Mouse (Mus musculus) layer of hippocampus, postnatal 36 days (tissue): ENCODE results near the gene Pter. TPM values are rescaled to one million over a fixed set of nuclear protein-coding genes. Genes with fewer than 3 reads are reported as not detected.

Experiments
- DNase-seq, 2 experiments: peaks; one replicate each; pipeline ENCODE4 v3.0.0; 2022
- total RNA-seq, 2 experiments: library from RNA; stranded (reverse); gene quantifications; 2 replicates each; pipeline ENCODE4 v1.2.3; 2021

The Pter gene
- 1 to 10 TPM in 1 of 2 experiments, under 1 TPM in 1; 0.99 to 1.1 TPM for total RNA-seq

- peak; percentile 43 to 47 for DNase-seq
Observed at GRCm38 (mm10) chr2:12923804-12924591, at the start of gene Pter. TSS of gene Pter (plus strand) at chr2:12924041.

GRCm38 (mm10) chr2:12874232-12874631 lies 49.6 kb upstream of the Pter start:
- DNase-seq, result no peak

- DNase-seq, result no peak
Observed at GRCm38 (mm10) chr2:12879492-12879891, 44.3 kb upstream of the Pter start.

GRCm38 (mm10) chr2:12881009-12881408 lies 42.8 kb upstream of the Pter start:
- DNase-seq, result no peak

GRCm38 (mm10) chr2:12883276-12883914 lies 40.4 kb upstream of the Pter start:
- peak; percentile 67 to 73 for DNase-seq

GRCm38 (mm10) chr2:12887015-12887414 lies 36.8 kb upstream of the Pter start:
- DNase-seq, result no peak

- DNase-seq, result no peak
Observed at GRCm38 (mm10) chr2:12905786-12906185, 18.1 kb upstream of the Pter start.

- no peak for DNase-seq
Observed at GRCm38 (mm10) chr2:12925643-12926042, 1.8 kb downstream of the Pter start.

GRCm38 (mm10) chr2:12930338-12930737 lies 6.5 kb downstream of the Pter start:
- DNase-seq, result no peak

- no peak for DNase-seq
Observed at GRCm38 (mm10) chr2:12933905-12934304, 10.1 kb downstream of the Pter start.

GRCm38 (mm10) chr2:12935286-12935685 lies 11.4 kb downstream of the Pter start:
- DNase-seq, result no peak

GRCm38 (mm10) chr2:12937461-12938217 lies 13.8 kb downstream of the Pter start:
- no peak for DNase-seq

GRCm38 (mm10) chr2:12938641-12939040 lies 14.8 kb downstream of the Pter start:
- DNase-seq, result no peak

- DNase-seq, result no peak
Observed at GRCm38 (mm10) chr2:12956703-12957424, 33.0 kb downstream of the Pter start.

- DNase-seq, result peak in 1 of 2 experiments; percentile 8
Observed at GRCm38 (mm10) chr2:12970049-12970724, 46.3 kb downstream of the Pter start.

GRCm38 (mm10) chr2:12973752-12974151 lies 49.9 kb downstream of the Pter start:
- DNase-seq, result no peak

GRCm38 (mm10) chr2:12977367-12977766 lies 53.5 kb downstream of the Pter start:
- no peak for DNase-seq

- DNase-seq, result no peak
Observed at GRCm38 (mm10) chr2:12978771-12979170, 54.9 kb downstream of the Pter start.

GRCm38 (mm10) chr2:12984901-12985732 lies 61.3 kb downstream of the Pter start:
- DNase-seq, result no peak

- no peak for DNase-seq
Observed at GRCm38 (mm10) chr2:13000026-13000425, 76.2 kb downstream of the Pter start.

- DNase-seq, result no peak
Observed at GRCm38 (mm10) chr2:13008433-13008832, 84.6 kb downstream of the Pter start.
